Mouse (Mus musculus) stomach, embryonic 14.5 days (tissue): ENCODE measurements around the gene Nubpl. TPM values are rescaled to one million over a fixed set of nuclear protein-coding genes. Genes with fewer than 3 reads are reported as not detected.
"Not testable (repeated sequence)": the region's sequence is repeated elsewhere in the genome, so short reads cannot be mapped to it uniquely, and the experiment has no call there.

ENCODE experiments used
- ATAC-seq: fragments of 200-750 bp; cut with Nextera tagmentation; 2 replicates; pipeline ENCODE4 v1.8.0; 2017; ENCODE audit warnings: low read depth, moderate TSS enrichment; ENCODE audit not compliant: insufficient number of reproducible peaks, insufficient read depth, low FRiP score
- H3K27ac ChIP-seq: fragments of 300-500 bp; sonication (generic); 2 replicates; pipeline ENCODE4 v1.5.1; 2014; ENCODE audit warnings: mild to moderate bottlenecking, low read length, moderate library complexity, mixed read lengths
- H3K27me3 ChIP-seq: fragments of 300-500 bp; sonication (generic); 2 replicates; pipeline ENCODE4 v1.6.1; 2014; ENCODE audit warnings: low read length, control low read depth, mixed read lengths; ENCODE audit not compliant: control insufficient read depth, insufficient read depth
- H3K36me3 ChIP-seq: fragments of 300-500 bp; sonication (generic); 2 replicates; pipeline ENCODE4 v1.6.1; 2014; ENCODE audit warnings: mild to moderate bottlenecking, control low read depth, low read length, moderate library complexity, mixed read lengths; ENCODE audit not compliant: control insufficient read depth, insufficient read depth
- H3K4me1 ChIP-seq: fragments of 300-500 bp; sonication (generic); 2 replicates; pipeline ENCODE4 v1.6.1; 2014; ENCODE audit warnings: low read length, control low read depth, mixed read lengths; ENCODE audit not compliant: control insufficient read depth, insufficient read depth
- H3K4me2 ChIP-seq: fragments of 300-500 bp; sonication (generic); replicated peaks from 2 replicates; pipeline ENCODE4 v1.6.1; 2014; ENCODE audit warnings: low read depth, low read length, control low read depth
- H3K4me3 ChIP-seq: fragments of 300-500 bp; sonication (generic); 2 replicates; pipeline ENCODE4 v1.5.1; 2014; ENCODE audit warnings: low read depth, low read length, control low read depth
- H3K9ac ChIP-seq: fragments of 300-500 bp; sonication (generic); replicated peaks from 2 replicates; pipeline ENCODE4 v1.6.1; 2014; ENCODE audit warnings: low read depth, mild to moderate bottlenecking, control low read depth, low read length, moderate library complexity, mixed read lengths
- H3K9me3 ChIP-seq: fragments of 300-500 bp; sonication (generic); 2 replicates; pipeline ENCODE4 v1.6.1; 2016; ENCODE audit warnings: low read depth, low read length, control low read depth; ENCODE audit not compliant: control insufficient read depth
- WGBS: fragments of 180-500 bp; shearing (Covaris S2); extraction: QIAGEN DNeasy Blood & Tissue Kit; methylation state at CpG from one replicate; pipeline ENCODE4 v1.1.7; 2014; 5-methylcytosine and 5-hydroxymethylcytosine counted together
- polyA plus RNA-seq: library from polyadenylated mRNA; unstranded; fragments of >200 nt; fragmentation: Nextera tagmentation; extraction: Ambion mirVana; gene quantifications from 2 replicates; pipeline ENCODE4 v1.2.1, GENCODE M21; 2014

The Nubpl gene
- polyA plus RNA-seq, result 14.9 and 15.8 TPM in 2 replicates

DNA sequence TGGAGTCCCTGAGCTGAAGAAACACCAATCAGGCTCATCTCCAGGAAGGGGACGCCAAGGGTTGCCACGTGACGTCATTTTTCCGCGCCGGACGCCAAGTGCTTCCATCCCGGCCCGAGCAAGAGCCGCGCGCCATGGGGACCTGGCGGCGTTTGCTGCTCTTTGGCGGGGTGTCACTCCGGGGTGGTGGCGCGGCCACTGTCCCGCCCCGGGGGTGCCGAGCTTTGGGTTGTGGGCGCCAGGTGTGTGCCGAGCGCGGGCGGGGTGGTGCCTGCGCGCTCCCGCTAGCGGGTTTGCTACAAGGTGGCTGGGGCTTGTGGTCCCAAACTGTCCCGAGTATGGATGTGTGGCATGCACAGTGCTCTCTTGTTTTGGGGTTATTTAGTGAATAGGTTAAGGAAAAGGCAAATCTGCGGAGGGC lies at the start of gene Nubpl:
Gene Nubpl (plus strand): TSS at position 88 of the 421 bp plus-strand sequence.
- Histone ChIP-seq H3K4me2 (peak within 1 kb of the TSS; percentile 51), H3K4me1 (no peaks in the 10 kb centered on the region), H3K9me3 (no peaks in the 10 kb centered on the region), H3K27ac (no peak within 1 kb of the TSS; the same call in 1 of the 2 replicates), H3K9ac (peak within 1 kb of the TSS; percentile 80), H3K27me3 (no peaks in the 10 kb centered on the region), H3K36me3 (no peaks in the 10 kb centered on the region), H3K4me3 (peak within 1 kb of the TSS; percentile 74)
- WGBS, result under 1% methylated on average over 32 of the region's 32 CpGs
- peak; percentile 92 for ATAC-seq

DNA sequence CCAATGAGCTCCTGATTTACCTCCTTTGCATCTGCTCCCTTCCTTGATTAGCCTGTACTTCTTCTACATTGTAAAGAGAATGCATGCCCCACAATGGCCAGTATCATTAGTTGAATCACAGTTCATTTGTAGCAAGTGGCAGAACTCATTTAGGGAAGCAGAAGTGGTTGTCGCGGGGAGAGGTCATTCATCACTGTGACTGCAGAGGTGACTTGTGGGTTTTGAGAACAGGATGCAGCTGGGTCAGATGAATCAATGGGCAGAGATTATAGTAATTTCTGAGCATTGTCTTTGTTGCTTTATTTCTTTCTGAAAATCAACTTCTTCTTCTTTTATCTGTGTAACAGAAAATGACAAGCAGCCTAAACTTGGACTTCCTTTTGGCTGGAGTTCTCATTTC lies 48.2 kb upstream of the Nubpl start:
- 37% methylated on average over 2 of the region's 2 CpGs for WGBS
- Histone ChIP-seq H3K4me3 (no peak overlapping the region), H3K4me2 (no peak overlapping the region), H3K4me1 (no peaks in the 10 kb centered on the region), H3K36me3 (no peaks in the 10 kb centered on the region), H3K9ac (no peak overlapping the region), H3K27me3 (no peaks in the 10 kb centered on the region), H3K27ac (no peak overlapping the region), H3K9me3 (no peaks in the 10 kb centered on the region)
- no peak for ATAC-seq

GRCm38 (mm10) chr12:52079296-52079695 lies 18.2 kb upstream of the Nubpl start:
- not testable (repeated sequence) for H3K9ac ChIP-seq, ATAC-seq, H3K36me3 ChIP-seq, H3K4me1 ChIP-seq, H3K4me2 ChIP-seq, H3K27ac ChIP-seq, H3K27me3 ChIP-seq, H3K9me3 ChIP-seq, H3K4me3 ChIP-seq
- no CpG with 5 or more reads among the region's 3 CpGs for WGBS

DNA sequence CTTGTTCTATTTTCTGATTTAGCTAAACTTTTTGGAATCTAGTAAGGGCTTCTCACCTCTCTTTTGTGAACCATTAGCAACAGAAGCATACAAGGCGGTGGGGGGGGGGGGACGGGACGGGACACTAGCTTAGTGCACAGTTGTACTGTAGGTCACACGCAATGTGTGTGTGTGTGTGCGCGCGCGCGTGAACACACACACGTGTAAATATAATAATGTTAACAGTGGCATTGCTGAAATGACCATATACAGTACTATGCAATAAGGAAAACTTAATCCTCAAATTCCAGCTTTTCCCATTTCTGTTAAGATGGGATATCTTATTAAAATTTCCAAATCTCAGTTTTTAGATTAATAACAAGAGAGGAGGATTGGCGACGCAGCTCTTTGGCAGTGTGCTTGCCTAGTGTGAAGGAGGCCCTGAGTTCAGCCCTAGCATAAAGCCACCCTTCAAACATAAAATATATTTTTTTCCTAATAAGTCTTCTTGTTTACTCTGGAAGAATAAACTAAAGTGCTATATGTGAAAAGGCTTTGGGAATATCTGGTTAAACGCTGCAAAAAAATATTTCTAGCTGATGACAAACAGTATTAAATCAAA lies 388 bp upstream of the Nubpl start:
- Histone ChIP-seq H3K9ac (no peak overlapping the region), H3K27ac (no peak overlapping the region), H3K9me3 (no peaks in the 10 kb centered on the region), H3K4me2 (peak overlapping the region; percentile 17; the same call in 1 of the 2 replicates), H3K4me3 (peak overlapping the region; percentile 74; the same call in 1 of the 2 replicates), H3K4me1 (no peaks in the 10 kb centered on the region), H3K36me3 (no peaks in the 10 kb centered on the region), H3K27me3 (no peaks in the 10 kb centered on the region)
- 71% methylated on average over 13 of the region's 13 CpGs for WGBS
- ATAC-seq, result peak; percentile 44; the same call in 1 of the 2 replicates

DNA sequence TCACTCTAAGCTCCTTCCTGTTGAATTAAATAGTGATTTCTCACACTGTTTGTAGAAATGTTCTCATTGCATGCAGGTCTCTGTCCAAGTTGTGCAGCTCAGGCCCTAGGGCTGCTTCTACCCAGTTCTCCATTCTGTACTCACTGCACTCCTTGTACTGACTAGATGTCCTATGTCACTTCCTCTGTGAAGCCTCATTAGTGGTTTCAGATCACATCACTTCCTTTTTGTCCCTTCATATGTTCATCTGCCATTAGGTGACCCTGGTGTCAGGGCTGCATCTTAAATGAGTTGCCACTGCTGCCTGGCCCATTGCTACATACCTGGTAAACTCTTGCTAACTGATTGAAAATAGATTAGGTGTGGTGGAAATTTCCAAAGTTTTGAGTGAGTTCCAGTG lies 22.7 kb downstream of the Nubpl start:
- Histone ChIP-seq H3K9ac (no peak overlapping the region), H3K27ac (no peak overlapping the region), H3K36me3 (no peaks in the 10 kb centered on the region), H3K4me3 (no peak overlapping the region), H3K4me1 (no peaks in the 10 kb centered on the region), H3K4me2 (no peak overlapping the region), H3K9me3 (no peaks in the 10 kb centered on the region), H3K27me3 (no peaks in the 10 kb centered on the region)
- ATAC-seq, result no peak

GRCm38 (mm10) chr12:52126407-52126806 lies 28.9 kb downstream of the Nubpl start:
- no peak for ATAC-seq
- H3K27ac ChIP-seq, result no peak overlapping the region
- H3K9me3 ChIP-seq, result no peaks in the 10 kb centered on the region

DNA sequence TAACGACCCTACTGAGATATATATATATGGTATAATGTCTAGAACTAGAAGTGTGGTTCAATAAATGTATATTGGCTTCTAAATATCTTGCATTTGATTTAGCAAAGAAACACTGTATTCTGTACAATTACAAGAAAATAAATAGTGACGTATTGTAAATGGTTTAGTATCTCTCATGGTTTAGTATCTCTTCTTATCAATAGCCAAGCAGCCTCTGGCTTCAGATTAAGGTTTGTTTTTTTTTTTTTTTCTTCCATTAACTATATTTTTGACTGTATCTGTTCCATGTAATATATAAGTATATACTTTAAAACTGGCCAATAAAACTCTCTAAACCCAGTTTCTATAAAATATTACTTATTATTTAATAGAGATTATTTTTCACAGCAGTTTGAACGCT lies 31.5 kb downstream of the Nubpl start:
- no peak for ATAC-seq
- Histone ChIP-seq H3K4me1 (0 out of 2 replicates have a peak, but pooled peaks cover 4% of the 10 kb centered on the region), H3K9ac (no peak overlapping the region), H3K36me3 (no peaks in the 10 kb centered on the region), H3K27me3 (no peaks in the 10 kb centered on the region), H3K9me3 (no peaks in the 10 kb centered on the region), H3K4me3 (no peak overlapping the region), H3K27ac (no peak overlapping the region), H3K4me2 (no peak overlapping the region)
- WGBS, result 95% methylated on average over 3 of the region's 3 CpGs

More at GRCm38 (mm10) chr12:52126407-52126806, 28.9 kb downstream of the Nubpl start:
- H3K4me1 ChIP-seq, result 0 out of 2 replicates have a peak, but pooled peaks cover 4% of the 10 kb centered on the region
- H3K36me3 ChIP-seq, result no peaks in the 10 kb centered on the region
- WGBS, result 47% methylated on average over 3 of the region's 3 CpGs
- no peak overlapping the region for H3K4me2 ChIP-seq
- no peaks in the 10 kb centered on the region for H3K27me3 ChIP-seq
- no peak overlapping the region for H3K9ac ChIP-seq
- H3K4me3 ChIP-seq, result no peak overlapping the region

DNA sequence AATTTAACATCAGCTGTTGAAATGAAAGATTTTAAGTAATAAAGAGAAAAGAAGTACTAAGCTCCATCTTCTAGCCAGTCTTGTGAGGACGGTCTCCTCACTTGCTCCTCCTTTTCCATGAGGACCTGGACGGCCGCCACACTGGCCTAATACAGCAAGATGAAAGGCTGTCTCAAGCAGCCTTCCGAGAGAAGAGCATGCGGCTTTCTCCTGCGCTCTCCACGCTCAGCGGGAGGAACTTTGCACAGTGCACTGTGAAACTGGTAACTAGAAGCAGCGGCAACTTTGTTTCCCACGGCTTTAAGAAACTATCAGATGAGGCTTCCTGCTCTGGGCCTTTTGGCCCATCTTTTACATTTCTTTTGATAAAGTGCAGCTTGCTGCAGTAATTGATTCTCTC lies 34.7 kb downstream of the Nubpl start:
- no peaks in the 10 kb centered on the region for H3K4me1 ChIP-seq
- no peak for ATAC-seq
- no peak overlapping the region for H3K9ac ChIP-seq
- H3K36me3 ChIP-seq, result no peaks in the 10 kb centered on the region
- H3K4me3 ChIP-seq, result no peak overlapping the region
- WGBS, result 12% methylated on average over 10 of the region's 10 CpGs
- H3K9me3 ChIP-seq, result no peaks in the 10 kb centered on the region
- no peaks in the 10 kb centered on the region for H3K27me3 ChIP-seq
- H3K27ac ChIP-seq, result peak overlapping the region; percentile 44; the same call in 1 of the 2 replicates
- H3K4me2 ChIP-seq, result no peak overlapping the region; the same call in 1 of the 2 replicates

DNA sequence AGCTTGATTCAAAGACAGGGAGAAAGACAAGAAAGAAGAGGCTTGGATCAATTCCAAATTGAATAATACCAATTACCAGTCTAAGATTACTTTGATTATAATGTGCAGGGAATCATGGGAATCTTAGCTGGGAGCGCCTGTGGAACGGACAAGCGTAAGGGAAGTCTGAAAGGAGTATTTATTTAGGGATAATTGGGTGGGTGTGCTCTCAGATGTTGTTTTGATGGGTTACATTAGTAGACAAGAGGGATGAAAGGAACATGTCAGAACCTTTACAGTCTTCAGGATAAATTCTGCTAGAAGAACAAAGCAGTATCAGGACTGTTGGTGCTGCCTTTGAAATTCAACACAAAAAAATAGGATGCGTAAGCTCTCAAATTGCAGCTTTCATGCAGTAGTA lies 40.8 kb downstream of the Nubpl start:
- H3K36me3 ChIP-seq, result no peaks in the 10 kb centered on the region
- H3K9ac ChIP-seq, result no peak overlapping the region
- H3K27me3 ChIP-seq, result no peaks in the 10 kb centered on the region
- no peak for ATAC-seq
- WGBS, result 81% methylated on average over 4 of the region's 4 CpGs
- H3K27ac ChIP-seq, result no peak overlapping the region
- no peaks in the 10 kb centered on the region for H3K4me1 ChIP-seq
- no peak overlapping the region for H3K4me2 ChIP-seq
- H3K9me3 ChIP-seq, result no peaks in the 10 kb centered on the region
- no peak overlapping the region for H3K4me3 ChIP-seq
